Mouse (Mus musculus) testis, postnatal 10 days (tissue): ENCODE results near the gene Rnf146.
"Not testable (repeated sequence)": the region's sequence is repeated elsewhere in the genome, so short reads cannot be mapped to it uniquely, and the experiment has no call there.

Source experiments
- DNase-seq: peaks from one replicate; pipeline ENCODE4 v3.0.0; 2021; ENCODE audit warnings: low spot score

Gene Rnf146

DNA sequence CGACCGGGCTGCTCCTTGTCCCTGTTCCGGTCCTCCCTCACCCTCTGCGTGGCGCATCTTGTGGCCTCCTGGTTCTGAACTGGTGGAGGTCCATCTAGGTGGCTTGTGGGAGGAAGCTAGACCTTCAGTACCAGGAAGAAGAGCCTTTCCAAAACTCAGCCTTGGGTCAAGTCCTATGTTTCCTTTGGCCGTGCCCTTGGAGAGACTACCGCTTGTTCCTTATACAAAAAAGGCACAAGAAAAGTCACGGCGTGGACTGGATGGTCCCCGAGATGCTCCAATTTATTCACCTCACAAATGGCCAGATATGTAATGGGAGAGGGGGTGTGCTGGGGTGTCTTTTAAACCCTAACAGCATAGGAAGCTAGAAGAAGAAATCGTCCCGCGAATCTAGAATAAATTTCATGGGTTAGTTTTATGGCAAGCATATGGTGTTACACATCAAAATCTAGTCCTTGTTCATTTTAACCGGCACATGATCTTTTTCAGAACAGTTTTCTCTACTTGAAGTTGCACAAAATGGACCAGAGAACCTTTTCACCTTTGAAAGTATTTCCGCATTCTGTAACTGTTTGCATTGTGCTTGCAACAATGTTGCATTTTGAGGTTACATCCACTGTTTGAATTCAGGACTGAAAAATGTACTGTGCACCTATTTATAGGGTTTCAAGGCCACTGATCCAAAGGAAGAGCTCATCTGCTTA, at the start of gene Rnf146:
Gene Rnf146, minus strand, starts transcription at position 246 of the 704 bp plus-strand sequence.
- no peak for DNase-seq

DNA sequence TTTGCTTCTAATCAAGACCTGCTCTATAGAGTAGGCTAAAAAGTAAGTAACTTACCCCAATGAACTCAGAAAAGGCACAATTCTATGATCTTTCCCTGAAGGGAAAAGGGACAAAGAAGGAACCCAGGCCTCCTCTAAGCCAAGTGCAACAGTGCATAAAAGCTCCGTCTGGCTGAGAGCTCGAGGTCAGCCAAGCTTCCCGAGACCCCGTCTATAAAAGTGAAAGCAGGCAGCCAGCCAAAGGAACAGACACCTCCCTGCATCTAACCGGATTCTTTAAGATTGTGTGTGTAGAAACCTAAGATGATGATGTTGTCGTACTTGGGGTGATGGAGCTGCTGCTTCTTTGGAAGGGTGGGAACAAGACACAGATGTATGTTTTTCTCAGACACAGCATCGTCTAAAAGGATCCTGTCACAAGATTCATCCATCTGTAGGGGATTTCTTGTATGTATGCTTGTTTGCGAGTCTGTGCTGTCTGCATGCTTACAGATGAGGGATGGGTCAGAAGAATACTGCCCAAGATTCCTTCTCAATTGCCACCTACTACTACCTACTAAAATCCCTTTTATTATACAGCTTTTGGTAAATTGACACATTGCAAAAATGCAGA, 40.5 kb upstream of the Rnf146 start:
- peak; percentile 40 for DNase-seq

- not testable (repeated sequence) for DNase-seq
Measured at GRCm38 (mm10) chr10:29394890-29395289, 32.6 kb upstream of the Rnf146 start.

DNA sequence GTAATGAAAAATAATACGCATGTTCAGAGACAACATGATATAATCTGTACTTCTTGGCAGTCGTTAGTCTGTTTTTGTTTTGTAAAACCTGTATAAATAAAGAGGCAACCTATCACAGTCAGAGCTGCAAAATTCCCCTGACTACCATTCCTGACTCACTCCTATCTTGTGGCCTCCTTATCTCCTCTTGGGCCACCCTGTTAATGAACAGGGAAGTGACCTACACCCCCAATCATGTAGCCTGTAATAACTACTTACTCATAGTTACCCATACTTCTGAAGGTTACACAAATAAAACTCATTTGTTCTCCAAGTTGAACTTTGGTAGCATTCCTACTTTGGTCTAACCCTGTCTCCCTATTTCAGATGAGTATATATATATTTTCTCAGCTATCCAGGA, 19.3 kb upstream of the Rnf146 start:
- DNase-seq, result no peak

DNA sequence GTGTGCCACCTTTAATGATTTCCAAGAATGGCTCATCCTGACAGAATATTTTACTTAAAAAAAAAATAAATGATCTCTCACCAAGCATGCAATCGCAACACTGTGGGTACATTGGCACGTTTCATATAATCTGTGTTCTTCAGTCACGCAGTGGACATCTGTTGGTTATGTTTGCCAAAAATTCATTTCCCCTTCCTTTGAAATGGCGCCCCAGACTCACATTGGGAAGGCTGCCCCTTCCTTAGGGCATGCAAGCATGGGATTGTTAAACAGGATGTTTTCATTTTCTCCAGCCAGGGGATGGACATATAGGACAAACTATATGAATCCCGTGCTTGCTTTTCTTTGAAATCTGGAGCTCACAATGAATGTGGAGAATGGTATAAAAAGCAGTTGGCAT, 11.8 kb upstream of the Rnf146 start:
- no peak for DNase-seq

DNA sequence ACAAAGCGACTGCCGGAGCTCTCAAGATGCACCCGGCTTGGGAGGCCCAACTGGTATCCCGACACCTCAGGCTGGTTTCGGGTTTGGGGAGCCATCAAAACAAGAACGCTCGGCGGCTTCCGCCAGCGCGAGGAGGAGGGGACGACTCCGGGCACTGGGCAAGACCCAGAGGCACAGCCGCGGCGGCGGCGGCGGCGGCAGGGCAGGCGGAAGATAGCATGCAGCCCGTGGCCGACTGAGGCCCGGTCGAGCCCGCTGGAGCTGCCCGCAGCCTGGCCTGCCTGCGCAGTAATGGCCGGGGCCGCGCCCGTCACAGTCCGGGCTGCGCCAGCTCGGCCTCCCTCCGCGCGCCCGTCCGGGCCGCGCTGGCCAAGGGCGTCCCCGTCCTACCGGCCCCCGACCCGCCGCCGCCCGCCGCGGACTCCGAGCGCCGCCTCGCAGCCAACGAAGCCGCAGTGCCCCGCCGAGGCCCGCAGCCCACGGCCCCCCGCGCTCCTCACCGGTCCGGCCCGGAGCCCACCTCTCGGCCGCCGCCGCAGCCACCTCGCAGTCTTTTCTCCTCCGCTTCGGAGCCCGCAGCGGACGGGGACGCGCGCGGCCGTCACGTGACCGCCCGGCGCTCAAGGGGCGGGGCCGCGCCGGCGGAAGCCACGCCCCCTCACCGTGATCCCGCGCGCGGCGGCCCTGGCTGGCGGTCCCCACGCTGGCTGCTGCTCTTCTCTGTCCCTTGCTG, 612 bp downstream of the Rnf146 start:
- peak; percentile 95 for DNase-seq

DNA sequence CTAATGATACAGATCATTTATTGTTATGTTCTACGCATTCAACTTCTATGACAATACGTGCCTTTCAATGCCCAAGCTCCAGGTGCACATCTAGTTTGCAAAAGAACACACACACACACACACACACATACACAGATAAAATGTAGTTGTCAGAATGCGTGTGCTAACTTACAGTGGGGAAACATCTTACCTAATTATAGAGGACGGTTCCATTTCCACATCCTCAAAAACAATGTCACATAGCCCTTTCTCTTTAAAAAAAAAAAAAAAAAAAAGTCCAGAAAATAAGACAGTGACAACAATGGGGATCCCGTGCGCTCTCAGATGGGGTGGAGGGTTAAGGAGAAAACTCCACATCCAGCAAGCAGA, 1.2 kb downstream of the Rnf146 start:
- DNase-seq, result no peak

- DNase-seq, result no peak
Measured at GRCm38 (mm10) chr10:29354183-29354582, 8.1 kb downstream of the Rnf146 start.

DNA sequence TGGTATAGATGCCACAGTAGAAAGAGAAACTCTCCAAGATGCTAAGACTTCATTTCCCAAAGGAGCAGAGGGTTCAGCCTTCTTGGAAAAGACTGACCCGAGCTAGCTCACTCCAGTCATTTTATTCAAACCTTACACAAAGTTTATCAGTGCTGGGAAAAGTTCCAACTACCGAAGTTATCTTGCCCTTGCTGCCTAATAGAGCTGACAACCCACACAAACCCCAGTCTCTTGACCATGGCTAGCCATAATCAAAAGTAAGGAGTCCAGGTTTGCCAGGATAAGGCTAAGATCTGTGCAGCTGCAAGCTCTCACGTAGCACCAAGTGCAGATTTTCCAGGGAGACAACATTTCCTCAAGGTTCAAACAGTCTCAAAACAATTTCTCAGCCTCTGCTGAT, 9.7 kb downstream of the Rnf146 start:
- DNase-seq, result no peak

- DNase-seq, result no peak
Measured at GRCm38 (mm10) chr10:29351420-29351819, 10.8 kb downstream of the Rnf146 start.

- no peak for DNase-seq
Measured at GRCm38 (mm10) chr10:29346638-29347037, 15.6 kb downstream of the Rnf146 start.

DNA sequence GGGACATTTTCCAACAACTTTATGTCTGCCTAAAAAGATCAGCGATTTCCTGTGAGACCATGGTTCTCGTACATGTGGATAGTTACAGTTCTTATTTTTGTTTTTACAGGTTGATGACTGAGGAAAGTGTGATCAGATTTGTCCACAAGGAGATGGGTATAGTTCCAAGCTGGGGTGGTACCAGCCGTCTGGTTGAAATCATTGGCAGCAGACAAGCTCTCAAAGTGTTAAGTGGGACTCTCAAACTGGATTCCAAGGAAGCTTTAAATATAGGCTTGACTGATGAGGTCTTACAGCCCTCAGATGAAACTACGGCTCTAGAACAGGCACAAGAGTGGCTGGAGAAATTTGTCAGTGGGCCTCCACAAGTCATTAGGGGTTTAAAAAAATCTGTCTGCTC, 18.0 kb downstream of the Rnf146 start:
- no peak for DNase-seq

DNA sequence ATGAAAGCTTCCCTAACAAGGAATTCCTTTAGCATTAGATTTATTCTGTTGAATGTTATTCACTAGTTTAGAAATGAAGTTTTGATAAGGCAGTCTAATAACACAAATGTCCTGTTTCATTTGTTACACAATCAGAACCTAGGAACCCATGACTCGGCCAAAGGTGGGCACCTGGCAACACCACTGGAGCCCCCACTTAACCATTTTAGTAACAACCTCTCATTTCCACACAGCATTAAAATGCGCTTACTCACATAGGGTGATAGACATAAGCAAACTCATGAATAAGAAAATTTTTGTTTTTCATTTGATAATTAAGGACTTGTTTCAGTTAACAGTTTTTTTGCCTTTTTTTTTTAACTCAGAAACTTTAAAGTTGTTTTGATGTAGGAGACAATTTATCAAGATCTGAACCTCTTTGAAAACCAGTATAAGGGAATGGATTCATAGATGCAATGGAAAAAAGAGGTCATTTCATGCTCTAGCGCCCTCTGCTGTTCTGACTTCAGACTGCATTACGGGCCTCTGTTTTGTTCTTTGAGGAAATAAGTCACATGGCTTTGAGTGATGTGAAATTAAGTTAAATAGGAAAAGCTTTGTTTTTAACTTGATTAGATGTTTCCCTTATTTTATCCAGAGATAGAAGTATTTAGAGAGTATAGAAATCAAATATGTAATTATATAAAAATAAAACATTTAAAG, 23.7 kb downstream of the Rnf146 start:
- DNase-seq, result peak; percentile 75

GRCm38 (mm10) chr10:29333836-29334235, 28.4 kb downstream of the Rnf146 start:
- DNase-seq, result no peak

- DNase-seq, result no peak
Measured at GRCm38 (mm10) chr10:29324817-29325216, 37.4 kb downstream of the Rnf146 start.

DNA sequence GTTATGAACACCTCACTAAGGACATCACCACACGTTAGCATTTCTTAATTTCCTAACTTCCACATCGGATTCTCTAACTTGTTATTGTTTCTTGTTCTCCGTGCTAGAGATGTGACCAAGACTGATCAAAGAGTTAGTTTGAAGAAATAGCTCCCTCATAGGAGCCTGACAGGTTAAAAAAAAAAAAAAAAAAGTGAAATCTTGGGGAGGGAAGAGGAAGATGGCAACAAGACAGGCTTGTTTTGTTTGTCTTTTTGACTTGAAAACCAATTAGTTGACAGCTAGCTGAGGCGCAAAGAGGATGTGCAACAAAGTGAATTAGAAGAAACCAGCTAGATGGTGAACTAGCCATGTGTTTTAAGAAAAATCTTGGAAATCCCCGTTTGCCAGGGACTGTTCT, 48.3 kb downstream of the Rnf146 start:
- DNase-seq, result no peak

DNA sequence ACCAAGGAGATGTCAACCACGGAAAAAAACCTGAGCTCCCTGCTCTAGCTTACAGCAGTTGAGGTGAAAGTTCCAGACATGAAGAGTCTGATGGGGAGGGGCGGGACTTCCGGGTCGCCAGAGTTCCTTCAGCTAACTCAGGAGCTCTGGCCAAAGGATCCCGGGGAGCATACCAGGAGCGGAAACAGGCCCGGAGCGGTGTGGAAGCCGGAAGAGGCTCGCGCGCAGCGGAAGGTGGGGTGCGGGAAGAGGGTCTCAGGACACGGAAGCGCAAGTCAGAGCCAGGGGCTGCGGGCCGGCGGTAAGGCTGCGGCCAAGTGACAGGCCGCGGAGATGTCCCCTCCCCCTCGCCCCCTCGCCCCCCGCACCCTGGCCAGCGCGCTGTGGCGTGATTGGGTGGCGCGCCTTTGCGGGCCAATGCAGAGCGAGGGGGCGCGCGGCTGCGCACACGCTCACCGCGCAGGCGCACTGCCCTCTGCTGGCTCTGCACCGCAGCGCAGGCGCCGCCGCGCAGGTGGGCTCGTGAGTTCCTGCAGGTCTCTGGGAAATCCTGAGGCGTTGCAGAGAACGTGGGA, 49.1 kb downstream of the Rnf146 start, which contains the start of gene Echdc1:
Gene Echdc1, plus strand, starts transcription at position 103 of the 575 bp plus-strand sequence.
- peak; percentile 90 for DNase-seq

DNA sequence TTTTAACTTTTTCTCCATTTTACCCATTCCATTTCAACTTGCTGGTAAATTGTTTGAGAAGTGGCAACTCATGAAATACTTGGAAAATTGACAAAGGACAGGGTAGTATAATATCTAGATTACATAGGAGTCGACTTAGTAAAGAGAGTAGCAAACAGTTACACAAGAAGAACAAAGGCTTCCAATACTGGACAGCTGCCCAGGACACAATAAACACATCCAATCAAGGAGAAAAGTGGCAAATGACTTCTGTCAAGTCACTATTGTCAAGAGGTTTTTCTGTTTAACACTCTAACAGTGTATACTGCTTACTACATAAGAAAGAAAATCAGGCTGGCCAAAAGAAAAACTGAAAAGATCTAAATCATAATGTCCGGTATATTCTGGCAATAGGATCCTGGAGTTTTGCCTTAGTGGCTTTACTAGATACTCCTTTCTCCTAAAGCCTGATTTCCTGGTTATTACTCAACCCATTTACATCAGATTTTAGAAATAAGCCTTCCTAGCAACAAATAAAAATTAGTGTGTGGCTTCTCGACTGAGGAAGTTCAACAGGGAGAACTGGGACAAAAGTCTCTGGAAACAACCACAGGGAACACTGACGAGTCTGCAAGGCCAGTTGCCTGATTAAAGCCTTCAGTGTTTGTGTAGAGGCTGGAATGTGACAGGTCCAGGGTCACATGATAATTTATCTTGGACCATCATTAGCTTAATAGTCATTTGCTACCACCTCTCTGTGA, 50.6 kb downstream of the Rnf146 start:
- no peak for DNase-seq

DNA sequence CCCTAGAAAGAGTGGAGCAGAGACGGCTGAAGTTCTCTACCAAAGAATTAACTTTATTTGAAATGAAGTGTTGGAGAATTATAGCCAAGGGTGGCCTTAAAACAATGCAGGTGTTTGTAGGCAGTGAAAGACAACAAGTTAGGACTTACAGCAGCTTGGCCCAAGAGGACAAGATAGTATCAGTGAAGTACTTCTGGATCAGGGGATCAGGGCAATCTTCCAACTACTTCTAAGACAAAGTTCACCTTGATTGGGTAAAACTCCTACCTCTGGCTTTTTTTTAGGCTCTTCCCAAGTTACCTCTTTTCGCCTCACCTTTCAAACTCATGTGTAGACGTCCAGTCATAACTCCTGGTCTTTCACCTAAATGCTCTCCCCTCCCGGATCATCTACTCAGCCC, 60.0 kb downstream of the Rnf146 start:
- no peak for DNase-seq
